Mouse (Mus musculus) forebrain, embryonic 16.5 days (tissue): ENCODE data around the gene Snn. TPM values are rescaled to one million over a fixed set of nuclear protein-coding genes. Genes with fewer than 3 reads are reported as not detected.
A peak's percentile ranks its signal among the peaks of the same experiment; 100 is the strongest.

Experiments used
- ATAC-seq: fragments of 200-750 bp; cut with Nextera tagmentation; 2 replicates; pipeline ENCODE4 v1.8.0; 2017; ENCODE audit warnings: mild to moderate bottlenecking, moderate library complexity
- H3K27ac ChIP-seq: fragments of 300-500 bp; sonication (generic); 2 replicates; pipeline ENCODE4 v1.5.1; 2014; ENCODE audit warnings: low read length, control low read depth
- H3K27me3 ChIP-seq: fragments of 300-500 bp; sonication (generic); replicated peaks from 2 replicates; pipeline ENCODE4 v1.6.1; 2014; ENCODE audit warnings: low read length; ENCODE audit not compliant: control insufficient read depth, insufficient read depth
- H3K36me3 ChIP-seq: fragments of 300-500 bp; sonication (generic); 2 replicates; pipeline ENCODE4 v1.6.1; 2014; ENCODE audit not compliant: control insufficient read depth, insufficient read depth
- H3K4me1 ChIP-seq: fragments of 300-500 bp; sonication (generic); replicated peaks from 2 replicates; pipeline ENCODE4 v1.6.1; 2014; ENCODE audit warnings: low read length; ENCODE audit not compliant: control insufficient read depth, insufficient read depth
- H3K4me2 ChIP-seq: fragments of 300-500 bp; sonication (generic); 2 replicates; pipeline ENCODE4 v1.6.1; 2014; ENCODE audit warnings: mild to moderate bottlenecking, low read length, control low read depth
- H3K4me3 ChIP-seq: fragments of 300-500 bp; sonication (generic); replicated peaks from 2 replicates; pipeline ENCODE4 v1.5.1; 2014; ENCODE audit warnings: mild to moderate bottlenecking, low read length, control low read depth
- H3K9ac ChIP-seq: fragments of 300-500 bp; sonication (generic); replicated peaks from 2 replicates; pipeline ENCODE4 v1.6.1; 2014; ENCODE audit warnings: low read depth, low read length, control low read depth
- H3K9me3 ChIP-seq: fragments of 300-500 bp; sonication (generic); 2 replicates; pipeline ENCODE4 v1.6.1; 2016; ENCODE audit warnings: low read length; ENCODE audit not compliant: control insufficient read depth
- WGBS: fragments of 180-500 bp; shearing (Covaris S2); extraction: QIAGEN DNeasy Blood & Tissue Kit; methylation state at CpG from one replicate; pipeline ENCODE4 v1.1.7; 2014; 5-methylcytosine and 5-hydroxymethylcytosine counted together
- polyA plus RNA-seq: library from polyadenylated mRNA; unstranded; fragments of >200 nt; fragmentation: Nextera tagmentation; extraction: Ambion mirVana; gene quantifications from 2 replicates; pipeline ENCODE4 v1.2.1, GENCODE M21; 2015

The Snn gene
- polyA plus RNA-seq, 1 experiment from 2014 or later, result 171 TPM

DNA sequence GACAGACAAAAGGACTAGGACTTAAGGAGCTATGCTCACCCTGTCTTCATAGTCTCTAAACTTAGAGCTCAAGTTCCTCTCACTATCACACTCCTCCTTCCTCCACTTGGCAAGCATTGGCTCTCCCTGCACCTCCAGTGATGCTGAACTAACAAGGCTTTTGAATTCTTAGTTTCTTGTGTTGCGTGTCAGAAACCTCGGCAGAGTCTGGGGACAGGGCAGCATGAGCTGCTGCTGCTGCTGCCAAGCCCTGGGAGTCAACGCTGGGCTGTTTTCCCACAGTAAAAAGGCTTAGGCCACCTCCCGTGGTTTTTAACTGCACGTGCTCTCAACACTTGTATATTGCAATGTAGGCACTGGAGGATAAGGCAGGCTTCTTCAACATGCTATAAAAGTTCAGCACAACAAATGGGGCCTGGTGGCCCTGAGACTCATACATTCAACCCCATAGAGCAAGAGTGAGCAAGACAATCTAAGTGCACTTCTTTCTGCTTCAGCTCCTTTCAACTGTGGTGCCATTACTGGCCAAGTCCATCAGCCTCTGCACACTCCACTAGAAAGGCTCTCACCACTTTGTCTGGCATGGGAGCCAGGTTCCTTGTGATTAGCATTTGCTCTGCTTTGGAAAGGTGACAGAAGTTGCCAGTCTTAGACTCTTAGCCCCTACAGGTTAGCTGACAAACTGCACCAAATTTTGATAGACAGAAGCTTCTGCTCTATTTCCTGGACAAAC lies 26.3 kb downstream of the Snn start:
- Histone ChIP-seq H3K4me1 (peaks cover 8% of the 10 kb centered on the region; the same call in 1 of the 2 replicates), H3K27ac (peak overlapping the region; percentile 36; the same call in 1 of the 2 replicates), H3K9me3 (no peaks in the 10 kb centered on the region), H3K4me2 (no peak overlapping the region), H3K9ac (no peak overlapping the region), H3K4me3 (no peak overlapping the region), H3K36me3 (peaks cover 31% of the 10 kb centered on the region), H3K27me3 (no peaks in the 10 kb centered on the region)
- peak; percentile 82 for ATAC-seq
- WGBS, result 12% methylated on average over 5 of the region's 5 CpGs

GRCm38 (mm10) chr16:11090836-11091570 lies 30.3 kb downstream of the Snn start:
- H3K4me3 ChIP-seq, result no peak overlapping the region
- no peak for ATAC-seq
- no peak overlapping the region for H3K27ac ChIP-seq
- H3K36me3 ChIP-seq, result peaks cover 11% of the 10 kb centered on the region
- WGBS, result 72% methylated on average over 10 of the region's 10 CpGs
- H3K4me1 ChIP-seq, result peaks cover 8% of the 10 kb centered on the region; the same call in 1 of the 2 replicates
- no peaks in the 10 kb centered on the region for H3K9me3 ChIP-seq
- H3K9ac ChIP-seq, result no peak overlapping the region
- no peaks in the 10 kb centered on the region for H3K27me3 ChIP-seq
- no peak overlapping the region for H3K4me2 ChIP-seq

DNA sequence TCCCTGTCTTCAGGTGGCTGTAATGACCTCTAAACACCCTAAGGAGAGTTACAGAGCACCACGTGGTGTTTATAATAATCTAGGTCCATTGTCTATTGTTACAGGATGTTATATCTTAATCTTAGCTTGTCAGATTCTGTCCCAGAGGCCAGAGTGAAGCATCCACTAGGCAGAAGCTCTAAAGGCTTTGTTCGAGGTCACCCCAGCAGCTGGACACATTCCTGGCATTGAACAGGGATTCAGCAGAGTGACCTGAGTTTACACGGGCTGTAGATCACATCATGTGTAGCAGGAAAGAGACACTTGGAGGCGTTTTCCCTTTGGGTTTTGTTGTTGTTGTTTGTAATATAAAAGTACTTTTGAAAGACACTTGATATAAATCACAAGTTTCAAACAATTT lies 31.3 kb downstream of the Snn start:
- Histone ChIP-seq H3K4me1 (peaks cover 6% of the 10 kb centered on the region; the same call in 1 of the 2 replicates), H3K27me3 (no peaks in the 10 kb centered on the region), H3K4me2 (no peak overlapping the region), H3K27ac (no peak overlapping the region), H3K9me3 (no peaks in the 10 kb centered on the region), H3K4me3 (no peak overlapping the region), H3K36me3 (peaks cover 11% of the 10 kb centered on the region), H3K9ac (no peak overlapping the region)
- WGBS, result 85% methylated on average over 4 of the region's 4 CpGs
- ATAC-seq, result no peak

DNA sequence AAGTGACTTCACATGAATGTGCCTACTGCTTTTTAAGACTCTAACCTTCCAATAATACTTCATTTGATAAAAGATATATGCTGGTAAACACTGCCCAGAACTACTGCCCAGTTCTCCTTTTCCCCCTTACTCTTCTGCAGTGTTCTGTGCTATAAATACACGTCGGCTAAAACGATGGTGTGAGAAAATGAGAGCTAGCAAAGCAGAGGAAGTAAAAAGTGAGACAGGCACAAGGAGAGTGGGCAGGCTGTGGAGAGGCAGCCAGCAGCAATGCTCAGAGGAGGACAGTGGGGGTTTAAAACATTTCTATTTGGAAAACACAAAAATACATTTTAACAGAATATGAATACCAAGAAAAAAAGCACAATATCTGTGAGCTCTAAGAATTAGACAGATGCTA lies 31.8 kb downstream of the Snn start:
- ATAC-seq, result no peak
- H3K9me3 ChIP-seq, result no peaks in the 10 kb centered on the region
- no peak overlapping the region for H3K27ac ChIP-seq
- H3K4me1 ChIP-seq, result peaks cover under 1% of the 10 kb centered on the region; the same call in 1 of the 2 replicates
- no peak overlapping the region for H3K4me3 ChIP-seq
- H3K4me2 ChIP-seq, result no peak overlapping the region
- whole genome bisulfite sequencing, result 88% methylated on average over 3 of the region's 3 CpGs
- peaks cover 11% of the 10 kb centered on the region for H3K36me3 ChIP-seq
- H3K27me3 ChIP-seq, result no peaks in the 10 kb centered on the region
- no peak overlapping the region for H3K9ac ChIP-seq

GRCm38 (mm10) chr16:11093717-11094386 lies 33.1 kb downstream of the Snn start:
- H3K9ac ChIP-seq, result no peak overlapping the region
- H3K36me3 ChIP-seq, result peaks cover 7% of the 10 kb centered on the region
- 92% methylated on average over 13 of the region's 13 CpGs for WGBS
- no peak overlapping the region for H3K4me2 ChIP-seq
- H3K27me3 ChIP-seq, result no peaks in the 10 kb centered on the region
- ATAC-seq, result no peak
- H3K9me3 ChIP-seq, result no peaks in the 10 kb centered on the region
- no peaks in the 10 kb centered on the region for H3K4me1 ChIP-seq
- no peak overlapping the region for H3K27ac ChIP-seq
- H3K4me3 ChIP-seq, result no peak overlapping the region

DNA sequence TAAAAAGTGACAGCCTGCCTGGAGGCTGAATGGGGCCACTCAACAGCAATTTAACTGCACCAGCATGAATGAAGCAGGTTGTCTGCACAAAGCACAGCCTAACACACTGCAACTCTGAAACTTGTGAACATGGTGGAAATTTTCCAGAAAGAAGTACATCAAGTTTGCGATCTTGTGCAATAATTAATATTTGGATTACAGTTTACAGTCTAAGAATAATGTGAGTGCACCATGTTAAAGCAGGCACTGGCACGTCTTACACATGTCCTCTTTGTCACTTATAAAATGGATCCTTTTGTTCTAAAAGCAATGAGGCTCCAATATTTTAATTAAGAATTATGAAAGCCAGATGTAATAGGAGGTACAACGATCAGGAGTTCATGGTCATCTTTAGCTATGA lies 36.6 kb downstream of the Snn start:
- no peaks in the 10 kb centered on the region for H3K27me3 ChIP-seq
- no peak overlapping the region for H3K4me3 ChIP-seq
- H3K27ac ChIP-seq, result no peak overlapping the region
- no peaks in the 10 kb centered on the region for H3K36me3 ChIP-seq
- ATAC-seq, result no peak
- H3K4me2 ChIP-seq, result no peak overlapping the region
- WGBS, result 71% methylated on average over 3 of the region's 3 CpGs
- no peaks in the 10 kb centered on the region for H3K4me1 ChIP-seq
- H3K9ac ChIP-seq, result no peak overlapping the region
- H3K9me3 ChIP-seq, result no peaks in the 10 kb centered on the region

DNA sequence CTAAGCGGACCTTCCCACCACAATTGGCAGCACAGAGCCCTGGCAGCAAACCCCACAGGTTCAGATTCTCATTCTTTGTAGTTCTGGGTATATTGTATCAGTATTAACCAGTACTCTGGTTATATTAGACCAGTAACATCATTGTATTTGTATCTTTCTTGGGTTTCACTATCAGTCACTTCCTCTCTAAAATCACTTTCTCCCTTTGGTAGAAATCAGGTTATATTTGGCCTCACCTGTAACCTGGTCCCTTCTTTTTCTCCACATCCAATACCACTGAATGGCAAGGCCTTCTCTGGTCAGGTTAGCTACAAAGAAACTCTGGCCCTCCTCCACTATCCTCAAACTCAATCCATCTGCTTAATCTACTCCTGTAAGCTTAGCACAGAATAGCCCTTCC lies 44.2 kb downstream of the Snn start:
- H3K9ac ChIP-seq, result no peak overlapping the region
- no peaks in the 10 kb centered on the region for H3K27me3 ChIP-seq
- H3K9me3 ChIP-seq, result no peaks in the 10 kb centered on the region
- no peak for ATAC-seq
- H3K4me1 ChIP-seq, result no peaks in the 10 kb centered on the region
- no peak overlapping the region for H3K27ac ChIP-seq
- no peak overlapping the region for H3K4me2 ChIP-seq
- peaks cover 2% of the 10 kb centered on the region; the same call in 1 of the 2 replicates for H3K36me3 ChIP-seq
- 82% methylated on average over 1 of the region's 1 CpGs for WGBS
- H3K4me3 ChIP-seq, result no peak overlapping the region

- ATAC-seq, result peak; percentile 50; the same call in 1 of the 2 replicates
- Histone ChIP-seq H3K4me3 (no peak overlapping the region), H3K36me3 (no peaks in the 10 kb centered on the region), H3K9ac (no peak overlapping the region), H3K27ac (no peak overlapping the region), H3K4me2 (no peak overlapping the region), H3K4me1 (no peaks in the 10 kb centered on the region), H3K9me3 (no peaks in the 10 kb centered on the region), H3K27me3 (no peaks in the 10 kb centered on the region)
- WGBS, result 64% methylated on average over 4 of the region's 4 CpGs
Observed at GRCm38 (mm10) chr16:11109198-11109740, 48.5 kb downstream of the Snn start.

- no peaks in the 10 kb centered on the region for H3K4me1 ChIP-seq
- ATAC-seq, result no peak
- H3K4me2 ChIP-seq, result no peak overlapping the region
- H3K9me3 ChIP-seq, result no peaks in the 10 kb centered on the region
- no peak overlapping the region for H3K9ac ChIP-seq
- 0 out of 2 replicates have a peak, but pooled peaks cover 6% of the 10 kb centered on the region for H3K36me3 ChIP-seq
- H3K4me3 ChIP-seq, result no peak overlapping the region
- 93% methylated on average over 2 of the region's 2 CpGs for WGBS
- no peaks in the 10 kb centered on the region for H3K27me3 ChIP-seq
- no peak overlapping the region for H3K27ac ChIP-seq
Observed at GRCm38 (mm10) chr16:11122625-11123024, 61.9 kb downstream of the Snn start.
